Comparison of ENCODE assay signal across 13 mouse cellular contexts in genomic region chr5:113985737-113986136, GRCm38 (mm10). TPM values are rescaled to one million over a fixed set of nuclear protein-coding genes. Genes with fewer than 3 reads are reported as not detected.
DNase-seq lines count a peak whose midpoint lies in the region; ATAC-seq and TF ChIP-seq lines count a peak whose summit lies in the region.
"Had no signal": no experiment of that assay in that cellular context is flagged by ENCODE, and none has a peak within 500 bp of the region (broad histone marks: within the 10 kb centered on the region; RNA-seq: fewer than 3 reads in every experiment).

No protein-coding gene starts in this region.

- no peaks in the 10 kb centered on the region for H3K9me3 ChIP-seq in heart, embryonic 12.5 days (replicated peaks)
- no peaks in the 10 kb centered on the region for H3K9me3 ChIP-seq in neural tube, embryonic 15.5 days (replicated peaks)
- H3K9me3 ChIP-seq in intestine, postnatal 0 days (ENCODE audit: control insufficient read depth), result no peaks in the 10 kb centered on the region
- H3K9me3 ChIP-seq in stomach, embryonic 16.5 days (replicated peaks; ENCODE audit: control insufficient read depth, low read length), result no peaks in the 10 kb centered on the region

- H3K36me3 ChIP-seq in heart, embryonic 12.5 days, result peaks cover 25% of the 10 kb centered on the region
- H3K36me3 ChIP-seq in neural tube, embryonic 15.5 days, result peaks cover 8% of the 10 kb centered on the region; the same call in 1 of the 2 replicates
- H3K36me3 ChIP-seq in intestine, postnatal 0 days (ENCODE audit: control insufficient read depth, insufficient read depth), result peaks cover 14% of the 10 kb centered on the region; the same call in 1 of the 2 replicates
- no peaks in the 10 kb centered on the region for H3K36me3 ChIP-seq in stomach, embryonic 16.5 days (ENCODE audit: control insufficient read depth, insufficient read depth, low read length)

- intact Hi-C loops in heart, postnatal 36 days (cut with DNase I), result loop anchor here (1.0 to 2.0 kb wide), 2 partner anchors 10 to 29 kb away; no protein-coding TSS in a partner anchor

- peak overlapping the region; percentile 69; the same call in 1 of the 2 replicates for H3K27ac ChIP-seq in heart, embryonic 12.5 days (ENCODE audit: poor library complexity, severe bottlenecking)
- 0 out of 2 replicates have a peak overlapping the region, but pooled peaks have one; percentile 5 for H3K27ac ChIP-seq in neural tube, embryonic 15.5 days (replicated peaks)
- H3K27ac ChIP-seq in intestine, postnatal 0 days (ENCODE audit: low read depth, low read length), result peak overlapping the region; percentile 15; the same call in 1 of the 2 replicates
- peak overlapping the region; percentile 4; the same call in 1 of the 2 replicates for H3K27ac ChIP-seq in stomach, embryonic 16.5 days (ENCODE audit: low read length)

- peak overlapping the region; percentile 37; the same call in 1 of the 2 replicates for H3K9ac ChIP-seq in heart, embryonic 12.5 days
- H3K9ac ChIP-seq in neural tube, embryonic 15.5 days (replicated peaks), result no peak overlapping the region
- no peak overlapping the region for H3K9ac ChIP-seq in intestine, postnatal 0 days (ENCODE audit: low read depth, low read length)
- no peak overlapping the region for H3K9ac ChIP-seq in stomach, embryonic 16.5 days (ENCODE audit: low read length)

- peaks cover 78% of the 10 kb centered on the region for H3K4me1 ChIP-seq in heart, embryonic 12.5 days (replicated peaks)
- H3K4me1 ChIP-seq in neural tube, embryonic 15.5 days, result peaks cover 27% of the 10 kb centered on the region
- H3K4me1 ChIP-seq in intestine, postnatal 0 days (replicated peaks; ENCODE audit: control insufficient read depth, insufficient read depth, low read length), result peaks cover 13% of the 10 kb centered on the region
- peaks cover 24% of the 10 kb centered on the region for H3K4me1 ChIP-seq in stomach, embryonic 16.5 days (ENCODE audit: control insufficient read depth, insufficient read depth, low read length)

- 69% methylated on average over 2 of the region's 2 CpGs for WGBS in heart, embryonic 12.5 days
- 77% methylated on average over 2 of the region's 2 CpGs for WGBS in neural tube, embryonic 15.5 days
- 41% methylated on average over 2 of the region's 2 CpGs for WGBS in intestine, postnatal 0 days
- 56% methylated on average over 2 of the region's 2 CpGs for WGBS in stomach, embryonic 16.5 days

- no peak for ATAC-seq in heart, embryonic 12.5 days (ENCODE audit: insufficient number of reproducible peaks, low FRiP score)
- no peak for ATAC-seq in neural tube, embryonic 15.5 days (ENCODE audit: low FRiP score)
- ATAC-seq in intestine, postnatal 0 days, result no peak
- ATAC-seq in stomach, embryonic 16.5 days (ENCODE audit: insufficient read depth, low FRiP score), result no peak

- TF ChIP-seq CTCF in intestine, postnatal 0 days (IDR thresholded peaks at IDR 0.05; ENCODE audit: low read depth), result no peak

- no peak overlapping the region for H3K4me2 ChIP-seq in heart, embryonic 12.5 days
- no peak overlapping the region for H3K4me2 ChIP-seq in neural tube, embryonic 15.5 days
- H3K4me2 ChIP-seq in intestine, postnatal 0 days (replicated peaks; ENCODE audit: low read depth), result no peak overlapping the region
- no peak overlapping the region for H3K4me2 ChIP-seq in stomach, embryonic 16.5 days (ENCODE audit: low read depth, low read length)

- H3K4me3 ChIP-seq in heart, embryonic 12.5 days, result no peak overlapping the region
- no peak overlapping the region for H3K4me3 ChIP-seq in neural tube, embryonic 15.5 days (replicated peaks)
- no peak overlapping the region for H3K4me3 ChIP-seq in intestine, postnatal 0 days (ENCODE audit: low read depth, low read length)
- no peak overlapping the region for H3K4me3 ChIP-seq in stomach, embryonic 16.5 days (replicated peaks; ENCODE audit: low read length)

- no peaks in the 10 kb centered on the region for H3K27me3 ChIP-seq in heart, embryonic 12.5 days (replicated peaks)
- H3K27me3 ChIP-seq in neural tube, embryonic 15.5 days (replicated peaks), result no peaks in the 10 kb centered on the region
- H3K27me3 ChIP-seq in intestine, postnatal 0 days (replicated peaks; ENCODE audit: control insufficient read depth, insufficient read depth, low read length), result no peaks in the 10 kb centered on the region
- H3K27me3 ChIP-seq in stomach, embryonic 16.5 days (ENCODE audit: control insufficient read depth, insufficient read depth, low read length), result no peaks in the 10 kb centered on the region

- DNase-seq in heart, postnatal 36 days, result no peak
- no peak for DNase-seq in neural tube, embryonic 10.5 days (ENCODE audit: extremely low spot score, low spot score)
- no peak for DNase-seq in right cerebral cortex, postnatal 10 days (ENCODE audit: low spot score in 2 of 2)
- no peak for DNase-seq in kidney, adult 8-10 months
- DNase-seq: adrenal gland, adult 2 months; cerebellum, postnatal 36 days; midbrain, embryonic 14.5 days; thymus, postnatal 14 days had no signal

RNA-seq across cellular contexts. Expression of gene Ssh1, which starts 8.0 kb away (rescaled TPM):
- polyA plus RNA-seq in heart, embryonic 12.5 days (2016; fragmentation: Nextera tagmentation; extraction: Ambion mirVana), result 19.0 and 21.4 TPM in 2 replicates
- total RNA-seq in heart, postnatal 36 days (2021), result 10 to 100 TPM; 14.7 to 15.7 TPM
- polyA plus RNA-seq in neural tube, embryonic 15.5 days (2015; fragmentation: Nextera tagmentation; extraction: Ambion mirVana), result 9.8 and 13.1 TPM in 2 replicates
- 5.1 TPM in 2 replicates for polyA plus RNA-seq in intestine, postnatal 0 days (2015; fragmentation: Nextera tagmentation; extraction: Ambion mirVana)
- 8.7 and 11.9 TPM in 2 replicates for polyA plus RNA-seq in stomach, embryonic 16.5 days (2015; fragmentation: Nextera tagmentation; extraction: Ambion mirVana)

RNA-seq across cellular contexts. Expression of gene Dao, which starts 17.8 kb away (rescaled TPM):
- polyA plus RNA-seq in heart, embryonic 12.5 days (2016; fragmentation: Nextera tagmentation; extraction: Ambion mirVana), result not detected in 2 replicates
- not detected for total RNA-seq in heart, postnatal 36 days (2021)
- polyA plus RNA-seq in neural tube, embryonic 15.5 days (2015; fragmentation: Nextera tagmentation; extraction: Ambion mirVana), result 0.60 TPM in 1 of 2 replicates, not detected in the other
- 18.2 and 23.2 TPM in 2 replicates for polyA plus RNA-seq in intestine, postnatal 0 days (2015; fragmentation: Nextera tagmentation; extraction: Ambion mirVana)
- 2.4 and 3.1 TPM in 2 replicates for polyA plus RNA-seq in stomach, embryonic 16.5 days (2015; fragmentation: Nextera tagmentation; extraction: Ambion mirVana)
- total RNA-seq: adrenal gland, adult 2 months had no signal
- polyA plus RNA-seq: adrenal gland, adult 2 months; limb, embryonic 11.5 days; midbrain, embryonic 14.5 days had no signal

Comparison
In these comparisons a context has a peak if more than half of its experiments do, and no peak if none do; other contexts are left out.
1. H3K27ac ChIP-seq: peak in every context shown above with its lines; median percentile 69 in heart, embryonic 12.5 days; 15 in intestine, postnatal 0 days; 5 in neural tube, embryonic 15.5 days; 4 in stomach, embryonic 16.5 days.